Mouse (Mus musculus) common myeloid progenitor, adult 5-6 weeks (primary cell): ENCODE data around the gene Ppp1r13l. TPM values are rescaled to one million over a fixed set of nuclear protein-coding genes. Genes with fewer than 3 reads are reported as not detected.

Source experiments
- ATAC-seq: replicated peaks from 2 replicates; pipeline ENCODE4 v1.8.0; 2016; ENCODE audit warnings: low read depth, mild to moderate bottlenecking, moderate TSS enrichment, inconsistent platforms; ENCODE audit not compliant: poor library complexity, severe bottlenecking
- total RNA-seq: library from RNA; stranded (forward); fragments of 200-1000, 187-1606 nt; gene quantifications from 2 replicates; pipeline ENCODE4 v1.2.3, GENCODE M21; 2017

The Ppp1r13l gene
- total RNA-seq, 1 experiment from 2014 or later = 0.96 TPM

- peak; percentile 67 for ATAC-seq
Measured at GRCm38 (mm10) chr7:19360944-19361343, 1.4 kb downstream of the Ppp1r13l start.

GRCm38 (mm10) chr7:19361720-19362119, 2.2 kb downstream of the Ppp1r13l start:
- peak; percentile 10; the same call in 1 of the 2 replicates for ATAC-seq

- ATAC-seq = no peak
Measured at GRCm38 (mm10) chr7:19362276-19362675, 2.7 kb downstream of the Ppp1r13l start.

- no peak for ATAC-seq
Measured at GRCm38 (mm10) chr7:19363881-19364280, 4.3 kb downstream of the Ppp1r13l start.

GRCm38 (mm10) chr7:19365376-19365775, 5.8 kb downstream of the Ppp1r13l start:
- no peak for ATAC-seq

- ATAC-seq = no peak
Measured at GRCm38 (mm10) chr7:19368380-19368779, 8.8 kb downstream of the Ppp1r13l start.

GRCm38 (mm10) chr7:19369823-19370425, 10.4 kb downstream of the Ppp1r13l start:
- peak; percentile 96 for ATAC-seq

- ATAC-seq = no peak
Measured at GRCm38 (mm10) chr7:19373367-19373766, 13.8 kb downstream of the Ppp1r13l start.

GRCm38 (mm10) chr7:19375368-19375767, 15.8 kb downstream of the Ppp1r13l start:
- ATAC-seq = no peak

- ATAC-seq = no peak
Measured at GRCm38 (mm10) chr7:19376019-19376418, 16.5 kb downstream of the Ppp1r13l start.

GRCm38 (mm10) chr7:19378049-19378448, 18.5 kb downstream of the Ppp1r13l start:
- no peak for ATAC-seq

GRCm38 (mm10) chr7:19381377-19382165, 22.0 kb downstream of the Ppp1r13l start, which contains the start of gene Ercc2:
Ercc2 (plus strand) TSS chr7:19382010.
- peak; percentile 100 for ATAC-seq

- ATAC-seq = peak; percentile 40
Measured at GRCm38 (mm10) chr7:19382166-19382541, 22.6 kb downstream of the Ppp1r13l start.

- ATAC-seq = no peak
Measured at GRCm38 (mm10) chr7:19383708-19384107, 24.2 kb downstream of the Ppp1r13l start.

GRCm38 (mm10) chr7:19388699-19389413, 29.3 kb downstream of the Ppp1r13l start:
- no peak for ATAC-seq

GRCm38 (mm10) chr7:19394484-19394883, 34.9 kb downstream of the Ppp1r13l start:
- ATAC-seq = no peak

GRCm38 (mm10) chr7:19399496-19400280, 40.1 kb downstream of the Ppp1r13l start:
- peak; percentile 66 for ATAC-seq

- no peak for ATAC-seq
Measured at GRCm38 (mm10) chr7:19400946-19401345, 41.4 kb downstream of the Ppp1r13l start.

GRCm38 (mm10) chr7:19402535-19403112, 43.1 kb downstream of the Ppp1r13l start:
- ATAC-seq = no peak
